Mouse (Mus musculus) mouse embryonic stem cell (cell line): ENCODE measurements around the gene Arhgap15.

Experiments
- in situ Hi-C, 2 experiments: fragments of 300-500 bp; cut with MboI; formaldehyde crosslinking; loops; 1 replicate in 1 of 2; 3 replicates in 1 of 2; pipeline ENCODE4 v1.14.3; 2019 to 2020; ENCODE audit warnings: low sequenced_read_pairs in 2 of 2, low pct_unique_long_range_greater_than_20kb in 1 of 2, mixed read lengths in 1 of 2; ENCODE audit not compliant: unreplicated experiment in 1 of 2

The Arhgap15 gene

DNA sequence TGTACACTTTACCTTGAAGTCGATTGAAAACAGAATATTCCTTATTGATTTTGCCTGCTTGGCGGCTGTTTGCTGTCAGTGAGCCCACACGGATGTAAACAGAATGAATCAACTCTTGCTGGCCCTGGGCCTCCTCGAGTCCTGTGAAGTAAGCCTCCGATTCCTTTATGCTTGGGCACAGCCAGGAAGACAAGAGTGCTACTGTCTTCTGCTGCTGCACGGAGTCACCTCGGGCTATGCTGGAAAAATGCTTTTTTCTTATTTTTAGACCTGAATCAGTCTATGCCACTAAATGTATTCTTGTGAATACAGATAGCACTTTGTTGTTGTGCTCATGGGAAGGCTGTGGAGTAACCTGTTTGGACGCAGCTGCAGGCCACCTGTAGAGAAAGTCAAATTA, 469.7 kb downstream of the Arhgap15 start:
- in situ Hi-C loops = no loop called here

DNA sequence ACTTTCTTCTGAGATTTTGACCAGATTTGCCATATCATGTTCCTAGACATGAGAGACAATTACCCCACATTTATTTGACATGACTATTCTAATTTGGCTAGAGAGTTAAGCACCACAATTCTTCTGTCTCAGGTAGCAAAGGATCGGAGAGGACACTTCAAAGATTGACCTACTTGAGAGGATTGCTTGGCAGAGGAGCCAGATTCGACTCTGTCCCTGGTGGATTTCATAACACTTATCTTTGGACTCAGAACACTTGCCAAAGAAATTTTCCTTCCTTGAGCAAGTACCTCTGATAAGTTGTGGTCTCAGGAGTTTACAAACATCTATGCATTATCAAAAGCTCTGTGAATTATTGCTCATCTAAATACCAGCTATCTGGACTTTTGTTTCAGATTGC, 473.1 kb downstream of the Arhgap15 start:
- in situ Hi-C loops = no loop called here

DNA sequence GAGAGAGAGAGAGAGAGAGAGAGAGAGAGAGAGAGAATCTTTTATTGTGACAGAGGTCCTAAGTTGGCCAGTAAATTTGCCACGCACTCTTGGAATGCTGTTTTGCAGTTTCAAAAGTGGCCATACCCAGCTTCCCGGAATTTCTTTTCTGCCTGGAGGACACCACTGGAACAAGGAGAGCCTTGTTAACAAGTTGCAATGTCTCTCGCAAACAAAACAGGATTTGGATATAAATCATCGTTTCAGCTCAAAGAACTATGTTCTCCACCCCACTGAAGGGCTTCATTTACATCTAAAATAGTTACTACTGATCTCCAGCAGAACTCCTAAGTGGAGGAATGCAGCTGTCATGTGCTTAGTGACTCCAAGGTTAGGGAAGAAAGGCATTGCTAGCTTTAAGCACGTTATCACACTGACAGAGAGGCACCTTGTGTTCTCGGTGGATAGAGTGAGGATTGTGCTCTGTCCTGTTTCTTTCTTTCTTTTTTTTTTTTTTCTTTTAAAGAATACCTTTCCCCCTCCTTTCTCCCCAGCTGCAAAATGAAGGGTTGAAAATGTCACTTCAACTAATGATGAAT, 473.6 kb downstream of the Arhgap15 start:
- in situ Hi-C loops = no loop called here

DNA sequence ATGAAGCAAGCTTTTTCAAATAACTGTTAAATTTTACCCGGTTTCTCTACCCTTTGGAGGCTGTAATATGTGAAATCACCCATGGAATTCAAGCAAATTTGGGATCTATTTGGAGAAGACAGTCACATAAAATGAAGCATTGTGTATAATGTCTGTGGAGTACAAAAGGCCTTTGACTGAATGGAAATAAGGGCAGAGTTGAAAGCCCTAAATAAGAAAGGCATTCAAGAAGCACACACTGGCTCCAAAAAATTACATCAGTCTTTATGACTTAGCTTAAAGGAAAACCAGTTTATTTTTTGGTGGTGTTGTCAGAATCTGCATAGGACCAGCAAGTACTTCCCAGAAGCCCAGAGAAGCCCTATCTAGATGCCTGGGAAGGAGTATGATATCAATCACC, 486.2 kb downstream of the Arhgap15 start:
- in situ Hi-C loops = no loop called here

DNA sequence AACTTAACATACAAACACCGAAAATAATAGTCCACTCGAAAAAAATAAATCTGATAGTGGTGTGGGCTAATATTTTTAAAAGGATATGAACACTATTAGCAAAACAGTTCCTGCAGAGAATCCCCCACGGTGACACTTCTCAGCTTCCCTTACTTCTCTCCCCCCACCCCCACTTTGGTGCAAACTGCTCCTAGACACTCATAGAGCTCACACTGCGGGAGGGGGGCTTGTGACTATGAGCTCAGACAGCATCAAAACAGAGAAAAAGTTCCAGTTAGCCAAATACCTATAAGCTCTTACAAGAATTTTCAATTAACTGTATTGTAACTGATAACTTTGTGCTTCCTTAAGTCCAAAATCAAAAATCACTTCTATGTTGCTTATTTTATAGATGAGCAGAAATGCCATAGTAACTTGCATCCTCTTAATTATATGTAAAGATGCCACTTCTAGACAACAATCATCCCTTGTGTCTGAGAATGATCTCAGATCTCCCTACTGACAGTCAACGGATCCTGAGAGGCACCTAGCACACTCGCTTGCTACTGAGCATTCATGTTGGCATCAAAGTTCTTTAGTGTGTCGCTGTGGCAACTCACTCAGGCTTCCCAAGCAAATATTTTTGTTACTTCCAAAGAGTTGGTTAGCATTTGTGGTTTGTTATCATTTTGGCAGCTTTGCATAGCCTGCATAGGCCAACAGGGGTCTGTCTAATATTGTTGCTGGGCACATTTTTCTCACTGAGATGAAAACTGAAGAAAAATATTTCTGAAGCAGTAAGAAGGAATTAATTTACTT, 493.2 kb downstream of the Arhgap15 start:
- in situ Hi-C loops = no loop called here

DNA sequence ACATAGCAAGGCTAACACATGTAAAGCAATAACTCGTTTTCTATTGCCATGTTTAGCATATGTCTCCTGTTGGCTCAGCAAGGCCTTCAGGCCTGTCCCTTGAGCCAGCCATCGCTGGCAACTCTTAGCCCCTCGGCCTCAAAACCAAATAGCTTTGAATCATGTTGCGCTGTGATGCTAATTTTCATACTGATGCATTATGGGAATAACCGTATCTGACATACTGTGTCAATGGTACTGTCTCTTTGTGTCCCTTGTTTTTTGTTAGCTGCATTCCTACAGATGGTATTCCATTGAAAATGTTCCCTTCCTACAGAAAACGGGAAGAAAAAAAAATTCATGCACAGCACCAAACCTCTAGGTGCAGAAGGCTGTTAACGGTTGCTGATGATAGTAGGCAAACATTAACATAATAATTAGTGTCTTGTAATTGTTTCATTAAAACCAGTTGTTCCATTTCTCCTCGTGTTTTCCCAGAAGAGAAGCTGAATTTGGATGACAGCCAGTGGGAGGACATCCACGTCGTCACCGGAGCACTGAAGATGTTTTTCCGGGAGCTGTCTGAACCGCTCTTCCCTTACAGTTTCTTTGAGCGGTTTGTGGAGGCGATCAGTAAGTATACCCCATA, 494.1 kb downstream of the Arhgap15 start:
- in situ Hi-C loops = no loop called here

DNA sequence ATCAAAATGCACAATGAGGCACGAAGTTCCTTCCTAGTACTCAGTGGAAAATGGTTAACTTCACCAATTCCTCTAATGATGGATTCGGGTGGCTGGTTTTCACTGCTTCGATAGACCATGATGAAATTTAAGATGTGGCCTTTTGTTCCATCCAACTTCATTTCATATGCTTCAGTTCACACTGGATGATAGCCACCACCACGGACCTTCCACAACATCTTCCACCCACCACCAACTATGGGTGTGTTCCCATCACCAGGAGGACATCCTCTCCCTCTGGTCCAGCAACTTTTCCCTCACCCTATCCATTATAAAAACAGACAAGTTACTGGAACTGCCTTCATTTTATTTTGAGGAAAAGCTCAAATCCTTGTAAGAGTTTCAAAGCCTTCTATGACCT, 506.7 kb downstream of the Arhgap15 start:
- in situ Hi-C loops = no loop called here

DNA sequence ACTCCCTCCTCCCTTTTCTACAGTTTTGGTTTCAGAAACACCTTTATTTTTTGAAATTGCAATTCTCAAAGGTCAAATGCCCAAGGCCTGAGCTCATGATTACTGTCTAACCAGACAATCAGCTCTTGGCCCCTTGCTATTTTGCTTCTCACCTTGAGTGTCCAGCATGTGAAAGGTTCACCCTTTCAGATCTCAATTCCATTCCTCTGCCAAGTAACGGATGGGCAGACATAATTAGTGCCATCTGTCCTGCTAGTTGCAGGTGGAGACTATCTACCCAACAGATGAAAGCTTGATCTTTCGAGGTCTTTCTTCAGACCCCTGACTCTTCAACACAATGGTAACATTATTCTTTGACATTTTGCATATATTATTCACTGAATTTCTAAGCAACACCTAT, 509.3 kb downstream of the Arhgap15 start:
- in situ Hi-C loops = no loop called here

DNA sequence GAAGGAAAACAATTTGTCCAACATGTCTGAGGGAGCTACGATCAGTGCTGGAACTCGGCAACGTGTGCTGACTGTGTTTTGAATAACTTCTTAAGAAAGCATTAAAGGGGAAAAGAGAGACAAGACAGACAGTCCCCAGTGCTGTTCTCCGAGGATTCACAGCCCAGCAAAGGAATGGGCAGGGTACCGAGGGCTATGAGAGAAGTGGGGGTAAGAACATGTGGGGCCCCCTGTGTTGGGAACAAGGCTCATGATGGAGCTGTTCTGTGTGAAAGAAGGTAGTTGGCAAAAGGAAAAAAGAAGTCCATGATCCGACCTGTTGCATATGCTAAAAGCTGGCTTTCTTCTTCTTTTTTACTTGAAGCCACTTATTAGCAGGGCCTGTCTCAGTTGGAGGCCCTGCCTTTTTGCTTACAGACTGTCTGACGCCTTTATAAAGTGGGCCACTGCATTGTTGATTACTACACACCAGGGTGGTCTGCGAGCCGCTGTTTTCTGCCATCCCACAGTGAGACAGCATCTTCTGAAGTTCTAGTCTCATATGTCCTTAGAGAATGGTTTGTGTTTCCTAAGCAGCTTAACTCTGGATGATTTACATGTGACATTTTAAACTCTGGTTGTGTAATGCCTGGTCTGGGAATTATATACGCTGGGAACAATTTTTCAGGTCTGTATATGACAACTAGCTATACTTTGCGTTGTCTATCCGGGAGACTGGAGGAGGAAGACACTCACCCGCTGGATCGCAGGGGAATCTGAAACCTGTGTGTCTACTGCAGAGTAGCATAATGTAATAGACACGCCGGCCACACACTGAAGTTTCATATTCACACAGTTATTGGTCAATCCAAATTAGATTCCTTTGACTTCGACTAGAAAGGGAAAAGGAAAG, 523.1 kb downstream of the Arhgap15 start:
- in situ Hi-C loops = no loop called here

DNA sequence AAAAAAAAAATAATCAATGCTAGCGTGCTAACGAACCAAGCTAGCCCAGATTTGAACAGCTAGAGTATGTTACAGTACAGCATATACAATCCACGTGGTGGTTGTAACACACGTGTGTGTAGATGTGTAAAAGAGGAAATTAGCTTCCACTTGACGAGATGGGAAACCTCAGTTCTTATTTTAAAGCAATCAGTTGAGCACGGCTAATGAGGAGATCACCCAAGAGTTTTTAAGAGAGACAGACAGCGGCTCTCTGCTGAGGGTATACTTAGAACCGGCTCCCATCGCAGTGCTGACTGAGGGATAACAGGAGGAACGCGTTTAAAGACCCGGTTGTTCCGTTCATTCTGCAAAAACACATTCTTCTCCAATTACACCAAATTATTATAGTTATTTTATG, 524.0 kb downstream of the Arhgap15 start:
- in situ Hi-C loops = no loop called here

DNA sequence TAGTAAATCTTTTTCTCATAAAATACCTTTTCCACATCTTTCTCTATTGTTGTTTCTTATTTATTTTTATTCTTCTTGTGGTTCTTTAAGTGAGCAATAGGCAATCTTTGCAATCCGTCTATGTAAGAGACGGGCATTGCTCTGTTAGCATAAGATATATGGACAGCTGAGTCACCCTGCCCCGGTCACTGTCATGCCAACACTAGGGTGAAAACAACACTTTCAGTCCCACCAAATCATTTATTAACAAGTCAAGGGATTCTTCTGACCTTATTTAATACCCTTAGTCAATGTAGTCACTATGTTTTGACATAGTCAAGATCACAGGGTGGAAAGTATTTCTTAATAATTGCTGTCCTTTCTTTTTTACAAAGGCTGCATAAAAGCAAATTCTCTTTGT, 525.8 kb downstream of the Arhgap15 start:
- in situ Hi-C loops = no loop called here

DNA sequence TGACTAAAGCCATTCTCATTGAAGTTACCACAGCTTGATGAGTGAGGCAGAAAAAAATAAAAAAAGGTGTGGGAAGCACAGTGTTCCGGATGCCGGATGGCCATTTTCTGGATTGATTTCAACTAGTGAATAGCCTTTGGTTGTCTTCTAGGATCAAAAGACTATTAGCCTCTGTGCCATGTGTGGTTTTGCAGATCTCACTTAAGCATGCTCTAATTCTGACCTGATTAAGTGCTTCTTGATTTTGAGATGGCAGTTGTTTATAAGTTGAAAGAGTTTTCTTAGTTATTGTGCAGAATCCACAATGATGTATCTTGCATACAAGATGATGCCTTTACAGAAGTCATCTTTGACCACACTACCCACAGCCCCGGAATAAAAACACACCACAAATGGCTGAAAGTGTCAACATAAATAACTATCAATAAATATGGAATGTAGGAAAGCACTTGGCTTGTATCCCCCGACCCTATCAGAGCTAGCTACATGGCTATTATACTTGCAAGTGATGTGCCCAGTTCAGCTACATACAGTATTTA, 537.6 kb downstream of the Arhgap15 start:
- in situ Hi-C loops = no loop called here

DNA sequence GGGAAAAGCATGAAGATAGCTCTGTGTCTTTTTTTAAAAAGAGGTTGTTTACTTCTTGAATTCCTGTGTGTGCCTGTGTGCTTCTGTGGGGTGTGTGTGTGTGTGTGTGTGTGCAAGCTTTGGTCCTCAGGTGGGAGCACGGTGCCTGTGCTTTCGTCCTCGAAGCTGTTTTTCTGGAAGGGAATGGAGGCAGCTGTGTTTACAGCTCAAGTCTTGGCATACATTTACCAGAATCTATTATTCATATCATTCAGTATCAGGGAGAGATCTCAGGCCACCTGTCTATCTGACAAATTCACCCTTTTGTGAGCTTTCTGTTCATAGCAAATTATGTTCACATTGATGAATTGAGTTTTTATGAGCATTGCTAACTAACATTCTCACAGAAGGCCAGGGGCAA, 550.5 kb downstream of the Arhgap15 start:
- in situ Hi-C loops = no loop called here

DNA sequence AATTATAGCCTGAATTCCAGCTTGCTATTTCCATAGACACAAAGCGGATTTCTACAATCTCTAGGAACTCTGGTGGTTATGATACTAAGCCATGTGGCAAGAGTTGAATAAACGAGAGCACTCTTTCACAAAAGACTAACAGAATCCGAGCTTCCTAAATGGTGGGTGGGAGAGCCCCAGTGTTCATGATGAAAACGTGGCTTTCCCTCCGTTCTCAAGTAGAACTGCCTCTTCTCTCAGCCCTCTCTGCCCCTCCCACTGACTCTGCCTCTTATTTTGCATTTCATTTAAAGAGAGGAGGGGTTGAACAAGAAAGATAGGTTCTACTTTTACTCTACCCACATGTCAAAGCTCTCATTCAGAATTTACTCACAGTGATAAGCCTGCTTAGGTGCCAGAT, 551.3 kb downstream of the Arhgap15 start:
- in situ Hi-C loops = no loop called here

DNA sequence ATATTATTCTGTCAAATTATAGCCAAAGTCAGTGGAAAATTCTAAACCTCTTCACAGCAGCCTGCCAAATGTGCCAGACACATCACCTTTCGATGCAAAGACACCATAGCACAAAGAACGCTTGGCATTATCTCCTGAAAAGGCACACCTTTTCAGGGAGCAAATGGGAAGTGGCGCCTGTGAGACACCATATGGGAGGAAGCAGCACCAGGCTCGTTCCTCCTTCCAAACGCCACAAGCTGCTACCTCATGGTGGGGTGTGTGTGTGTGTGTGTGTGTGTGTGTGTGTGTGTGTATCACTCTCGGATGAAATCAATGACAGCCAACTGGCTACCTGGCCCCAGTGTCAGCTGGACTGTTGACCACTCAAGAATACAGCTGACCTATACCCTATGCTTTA, 551.8 kb downstream of the Arhgap15 start:
- in situ Hi-C loops = no loop called here

DNA sequence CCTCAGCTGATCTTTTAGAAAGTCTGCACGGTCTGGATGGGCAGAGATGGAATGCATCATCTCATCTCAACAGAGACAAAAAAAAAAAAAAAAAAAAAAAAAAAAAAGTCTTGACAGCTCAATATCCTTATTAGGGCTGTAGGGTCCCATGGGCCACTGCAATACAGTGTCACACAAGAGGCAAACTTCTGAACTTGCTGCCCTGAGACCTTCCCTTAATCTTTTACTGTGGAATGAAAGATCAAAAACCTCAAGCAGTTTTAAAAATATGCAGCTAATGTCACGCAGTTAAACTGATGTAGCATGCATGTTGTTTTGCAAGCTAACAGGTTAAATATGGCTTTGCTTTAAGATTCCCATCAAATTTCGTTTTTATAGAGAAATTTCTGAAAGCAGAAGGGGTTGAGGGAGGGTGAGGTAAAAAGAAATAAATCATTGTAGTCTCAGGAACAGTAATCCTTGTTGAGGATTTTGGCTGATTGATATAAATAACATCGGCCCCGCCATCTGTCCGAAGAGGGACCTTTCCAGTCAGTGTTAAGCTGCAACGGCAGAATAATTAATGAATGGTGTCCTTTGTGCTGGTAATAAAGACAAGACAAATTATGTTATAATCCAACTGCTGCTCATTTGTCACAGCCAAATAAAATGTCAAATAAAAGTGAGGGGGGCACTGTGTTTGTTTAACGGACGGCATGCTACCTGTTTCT, 555.8 kb downstream of the Arhgap15 start:
- in situ Hi-C loops = no loop called here

DNA sequence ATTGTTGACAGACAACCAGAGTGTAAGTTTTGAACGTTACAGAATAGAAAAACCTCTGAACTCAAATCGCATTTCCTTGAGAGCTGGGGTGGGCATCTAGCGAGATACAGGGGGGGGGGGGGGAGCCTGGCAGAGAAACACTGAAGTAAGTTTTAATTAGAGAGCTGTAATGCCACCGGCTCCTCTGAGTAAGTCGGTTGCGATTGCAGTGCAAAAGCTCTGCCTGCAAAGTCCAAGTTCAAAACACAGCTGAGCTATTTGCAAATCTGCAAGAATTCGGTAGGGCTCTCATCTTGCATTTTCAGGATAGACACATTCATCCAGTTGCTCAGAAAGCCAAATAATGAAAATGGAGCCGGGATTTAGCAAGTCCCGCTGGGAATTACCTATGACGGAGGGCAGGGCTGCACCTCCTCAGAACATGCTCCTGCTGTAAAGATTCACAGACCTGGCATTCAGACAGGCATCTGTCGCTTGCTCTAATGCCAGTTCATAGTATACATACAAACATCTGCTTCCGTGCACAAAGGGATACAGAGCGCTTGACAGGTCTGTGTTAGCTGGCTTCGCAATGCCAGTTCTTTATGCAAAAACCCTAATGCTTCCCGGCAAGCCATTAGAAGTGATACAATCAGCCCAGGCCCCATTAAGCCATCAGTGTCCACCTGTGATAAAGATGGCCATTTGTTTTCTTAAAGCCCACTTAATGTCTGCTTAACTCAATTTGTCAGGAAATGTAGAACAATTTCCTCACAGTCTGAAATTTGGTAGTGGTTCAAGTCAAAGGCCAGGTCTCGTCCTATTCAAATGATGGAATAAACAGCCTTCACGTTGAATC, 556.6 kb downstream of the Arhgap15 start:
- in situ Hi-C loops = no loop called here
